Mouse (Mus musculus): ENCODE data around the gene Mta2. TPM values are rescaled to one million over a fixed set of nuclear protein-coding genes. Genes with fewer than 3 reads are reported as not detected.
"Not testable (repeated sequence)": the region's sequence is repeated elsewhere in the genome, so short reads cannot be mapped to it uniquely, and the experiment has no call there.

Gene Mta2
- total RNA-seq (2021) = 10 to 100 TPM; 61.1 to 69.8 TPM
- long read RNA-seq, experiment 1, transcript Mta2-201 (18 exons, 3,135 nt) = major isoform, 66 of 83 reads
- long read RNA-seq, experiment 1, partial matches to known transcripts = 8 of 83 reads
- long read RNA-seq, experiment 1, other reads (novel, unspliced or antisense) = 9 of 83 reads
- long read RNA-seq, experiment 2, transcript Mta2-201 (18 exons, 3,135 nt) = major isoform, 64 of 99 reads
- long read RNA-seq, experiment 2, partial matches to known transcripts = 12 of 99 reads
- long read RNA-seq, experiment 2, other reads (novel, unspliced or antisense) = 23 of 99 reads

GRCm38 (mm10) chr19:8941515-8942217, at the start of gene Mta2:
Mta2 (plus strand) TSS chr19:8941875.
- DNase-seq (ENCODE audit: low spot score in 2 of 2) = peak; percentile 95 to 99

GRCm38 (mm10) chr19:8892829-8893766, 48.6 kb upstream of the Mta2 start, which contains the start of gene Ints5:
Ints5 (plus strand) TSS chr19:8893005.
- DNase-seq (ENCODE audit: low spot score in 2 of 2) = peak; percentile 70 to 84

GRCm38 (mm10) chr19:8895397-8895960, 46.2 kb upstream of the Mta2 start:
- DNase-seq (ENCODE audit: low spot score in 2 of 2) = no peak

GRCm38 (mm10) chr19:8896231-8896630, 45.4 kb upstream of the Mta2 start:
- not testable (repeated sequence) for DNase-seq (ENCODE audit: low spot score in 2 of 2)

GRCm38 (mm10) chr19:8897211-8897864, 44.3 kb upstream of the Mta2 start:
- DNase-seq (ENCODE audit: low spot score in 2 of 2) = peak in 1 of 2 experiments; percentile 68

- peak; percentile 88 to 95 for DNase-seq (ENCODE audit: low spot score in 2 of 2)
Measured at GRCm38 (mm10) chr19:8897865-8898495, 43.7 kb upstream of the Mta2 start, which contains the start of gene Ganab. Ganab (plus strand) TSS chr19:8898071.

GRCm38 (mm10) chr19:8898576-8898975, 43.1 kb upstream of the Mta2 start:
- no peak for DNase-seq (ENCODE audit: low spot score in 2 of 2)

GRCm38 (mm10) chr19:8899079-8899478, 42.6 kb upstream of the Mta2 start:
- DNase-seq (ENCODE audit: low spot score in 2 of 2) = no peak

- DNase-seq (ENCODE audit: low spot score in 2 of 2) = no peak
Measured at GRCm38 (mm10) chr19:8903412-8903811, 38.3 kb upstream of the Mta2 start.

- no peak for DNase-seq (ENCODE audit: low spot score in 2 of 2)
Measured at GRCm38 (mm10) chr19:8908531-8908930, 33.1 kb upstream of the Mta2 start.

GRCm38 (mm10) chr19:8911810-8912209, 29.9 kb upstream of the Mta2 start:
- DNase-seq (ENCODE audit: low spot score in 2 of 2) = no peak

GRCm38 (mm10) chr19:8914212-8914611, 27.5 kb upstream of the Mta2 start:
- DNase-seq (ENCODE audit: low spot score in 2 of 2) = no peak

GRCm38 (mm10) chr19:8919000-8919399, 22.7 kb upstream of the Mta2 start:
- DNase-seq (ENCODE audit: low spot score in 2 of 2) = no peak

GRCm38 (mm10) chr19:8919684-8920072, 22.0 kb upstream of the Mta2 start:
- no peak for DNase-seq (ENCODE audit: low spot score in 2 of 2)

- peak; percentile 90 to 95 for DNase-seq (ENCODE audit: low spot score in 2 of 2)
Measured at GRCm38 (mm10) chr19:8920073-8920736, 21.5 kb upstream of the Mta2 start, which contains the start of gene B3gat3. B3gat3 (plus strand) TSS chr19:8920374.

GRCm38 (mm10) chr19:8920836-8921291, 20.8 kb upstream of the Mta2 start:
- DNase-seq (ENCODE audit: low spot score in 2 of 2) = no peak

GRCm38 (mm10) chr19:8921741-8922140, 19.9 kb upstream of the Mta2 start:
- DNase-seq (ENCODE audit: low spot score in 2 of 2) = no peak

GRCm38 (mm10) chr19:8926766-8927165, 14.9 kb upstream of the Mta2 start:
- DNase-seq (ENCODE audit: low spot score in 2 of 2) = no peak

GRCm38 (mm10) chr19:8927891-8928525, 13.7 kb upstream of the Mta2 start:
- DNase-seq (ENCODE audit: low spot score in 2 of 2) = no peak

Measured in gastrocnemius, postnatal 4 days (tissue).